Mouse (Mus musculus): ENCODE measurements around the gene Spaca9.

DNA sequence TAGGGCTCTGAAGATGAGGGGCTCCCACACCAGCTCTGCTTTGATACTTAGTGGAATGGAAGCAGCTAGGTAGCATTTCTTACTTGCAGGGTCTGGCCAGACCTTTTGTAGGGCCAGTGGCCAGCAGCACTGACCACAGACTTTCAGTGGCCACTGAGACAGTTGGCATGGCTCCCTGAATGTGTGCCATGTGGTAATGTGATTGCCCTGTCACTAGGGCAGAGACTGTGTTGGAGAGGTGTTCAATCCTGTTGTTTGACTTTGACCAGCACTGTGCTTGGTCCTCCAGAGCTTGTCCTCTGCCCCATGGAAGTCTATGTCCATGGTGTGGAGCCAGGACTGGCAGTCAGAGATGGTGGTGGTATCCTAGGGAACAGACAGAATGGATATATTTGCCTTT lies 49.0 kb downstream of the Spaca9 start:
- no peak for TF ChIP-seq POLR2A (IDR thresholded peaks at IDR 0.05; ENCODE audit: low read depth, low read length)
- TF ChIP-seq CTCF (IDR thresholded peaks at IDR 0.05; ENCODE audit: extremely low read depth, insufficient read depth, insufficient read length, insufficient replicate concordance), result no peak

Data from spleen, adult 2 months (tissue).